Mouse (Mus musculus): ENCODE measurements around the gene Gm6871. TPM values are rescaled to one million over a fixed set of nuclear protein-coding genes. Genes with fewer than 3 reads are reported as not detected.
"Not testable (repeated sequence)": the region's sequence is repeated elsewhere in the genome, so short reads cannot be mapped to it uniquely, and the experiment has no call there.

The Gm6871 gene
- polyA plus RNA-seq, 2 experiments = not detected

DNA sequence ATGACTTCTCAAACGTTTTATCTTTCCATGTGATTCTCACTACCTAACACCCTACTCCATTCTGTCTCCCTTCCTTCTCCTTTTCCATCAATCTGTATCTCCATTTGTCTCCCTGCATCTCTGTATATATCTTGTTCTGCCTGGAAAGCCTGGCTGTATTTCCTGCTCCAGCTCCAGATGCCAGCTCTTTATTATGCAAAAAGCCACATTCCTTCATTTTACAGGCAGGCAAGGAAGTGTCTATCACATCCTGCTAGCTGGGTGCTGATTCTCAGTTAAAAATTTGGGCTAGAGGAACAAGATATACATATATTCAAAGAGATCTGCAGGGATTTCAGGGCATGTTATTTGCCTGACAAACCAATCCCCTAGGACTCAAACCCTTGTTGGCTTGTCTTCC is 61.3 kb downstream of the Gm6871 start:
- Histone ChIP-seq H3K4me1 (replicated peaks; ENCODE audit: control insufficient read depth in 2 of 2, insufficient read depth in 2 of 2, low read length in 1 of 2) (no peaks in the 10 kb centered on the region), H3K4me2 (ENCODE audit: low read depth) (no peak overlapping the region), H3K9me3 (ENCODE audit: control insufficient read depth, low read length) (no peaks in the 10 kb centered on the region), H3K27me3 (ENCODE audit: control insufficient read depth, insufficient read depth, low read length) (no peaks in the 10 kb centered on the region), H3K36me3 (replicated peaks; ENCODE audit: control insufficient read depth, insufficient read depth, low read depth) (no peaks in the 10 kb centered on the region), H3K4me3 (ENCODE audit: insufficient read depth in 1 of 2, low read depth in 2 of 2, low read length in 2 of 2) (no peak overlapping the region), H3K9ac (replicated peaks) (no peak overlapping the region), H3K27ac (no peak overlapping the region)
- ATAC-seq (ENCODE audit: insufficient read depth) = no peak
- WGBS (ENCODE audit: insufficient replicate concordance) = 13% methylated on average over 1 of the region's 1 CpGs
- DNase-seq (ENCODE audit: low read depth in 3 of 3, low spot score in 3 of 3) = no peak
- TF ChIP-seq CTCF (IDR thresholded peaks at IDR 0.05; ENCODE audit: low read depth) = no peak
- no peak for TF ChIP-seq EP300 (IDR thresholded peaks at IDR 0.05; ENCODE audit: low read depth)

DNA sequence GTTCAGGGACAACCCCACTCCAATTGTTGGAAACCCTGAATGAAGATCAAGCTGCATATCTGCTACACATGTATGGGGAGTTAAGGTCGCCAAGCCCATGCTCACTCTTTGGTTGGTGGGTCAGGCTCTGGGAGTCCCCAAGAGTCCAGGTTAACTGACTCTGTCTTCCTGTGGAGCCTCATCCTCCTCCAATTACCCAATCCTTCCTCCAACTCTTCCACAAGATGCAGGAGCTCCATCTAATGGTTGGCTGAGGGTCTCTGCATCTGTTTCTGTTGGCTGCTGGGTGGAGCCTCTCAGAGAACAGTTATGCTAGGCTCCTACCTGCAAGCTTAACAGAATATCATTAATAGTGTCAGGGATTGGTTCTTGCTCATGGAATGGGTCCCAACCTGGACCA is 71.1 kb downstream of the Gm6871 start:
- Histone ChIP-seq H3K36me3 (replicated peaks; ENCODE audit: control insufficient read depth, insufficient read depth, low read depth) (no peaks in the 10 kb centered on the region), H3K9me3 (ENCODE audit: control insufficient read depth, low read length) (no peaks in the 10 kb centered on the region), H3K9ac (replicated peaks) (no peak overlapping the region), H3K4me3 (ENCODE audit: insufficient read depth in 1 of 2, low read depth in 2 of 2, low read length in 2 of 2) (no peak overlapping the region), H3K4me2 (ENCODE audit: low read depth) (no peak overlapping the region), H3K27me3 (ENCODE audit: control insufficient read depth, insufficient read depth, low read length) (no peaks in the 10 kb centered on the region), H3K4me1 (replicated peaks; ENCODE audit: control insufficient read depth in 2 of 2, insufficient read depth in 2 of 2, low read length in 1 of 2) (peaks cover 0 to 2% of the 10 kb centered on the region in 2 experiments; a peak in 1 of 4 replicates), H3K27ac (no peak overlapping the region)
- ATAC-seq (ENCODE audit: insufficient read depth) (no peak), DNase-seq (ENCODE audit: low read depth in 3 of 3, low spot score in 3 of 3) (no peak)
- WGBS (ENCODE audit: insufficient replicate concordance) = 39% methylated on average over 1 of the region's 1 CpGs
- TF ChIP-seq EP300 (IDR thresholded peaks at IDR 0.05; ENCODE audit: low read depth) = no peak
- 0 out of 2 replicates have a peak, but pooled peaks have one; percentile 15 for TF ChIP-seq CTCF (IDR thresholded peaks at IDR 0.05; ENCODE audit: low read depth)

DNA sequence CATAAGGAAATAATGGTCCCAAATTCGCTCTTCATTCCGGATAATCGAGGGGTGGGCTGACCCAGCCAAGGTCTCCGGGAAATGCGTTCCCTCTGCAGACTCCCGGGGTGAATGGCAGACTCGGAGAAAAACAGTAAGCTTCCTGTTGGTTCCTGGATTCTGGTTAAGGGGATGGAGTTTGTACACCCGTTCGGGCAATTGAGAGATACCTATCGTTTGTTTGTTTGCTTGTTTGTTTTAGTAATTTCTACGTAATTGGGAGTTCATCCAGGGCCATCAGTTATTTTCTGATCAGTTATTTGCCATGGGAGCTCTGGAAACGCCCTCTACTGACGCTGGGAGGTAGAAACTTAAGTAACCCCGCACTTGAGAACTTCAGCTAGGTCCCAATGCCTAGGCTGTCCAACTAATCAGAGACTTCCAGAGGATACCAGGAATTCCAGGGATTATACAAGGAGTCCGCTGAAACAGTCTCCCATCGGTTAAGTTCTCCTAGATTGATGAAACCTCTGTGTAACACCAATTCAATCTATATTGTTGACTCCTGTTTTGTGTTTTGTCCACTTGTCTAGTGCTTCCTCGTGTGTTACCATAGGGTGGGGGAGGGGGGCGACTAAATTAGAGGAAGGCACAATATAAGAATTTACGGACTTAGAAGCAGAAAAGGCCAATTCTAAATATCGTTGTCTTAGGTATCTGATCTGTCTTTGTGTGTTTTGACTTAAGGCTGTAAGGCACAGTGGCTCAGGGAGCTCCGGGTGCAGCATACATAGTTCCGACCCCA is 73.1 kb downstream of the Gm6871 start:
- peak; percentile 27; the same call in 1 of the 2 replicates for ATAC-seq (ENCODE audit: insufficient read depth)

DNA sequence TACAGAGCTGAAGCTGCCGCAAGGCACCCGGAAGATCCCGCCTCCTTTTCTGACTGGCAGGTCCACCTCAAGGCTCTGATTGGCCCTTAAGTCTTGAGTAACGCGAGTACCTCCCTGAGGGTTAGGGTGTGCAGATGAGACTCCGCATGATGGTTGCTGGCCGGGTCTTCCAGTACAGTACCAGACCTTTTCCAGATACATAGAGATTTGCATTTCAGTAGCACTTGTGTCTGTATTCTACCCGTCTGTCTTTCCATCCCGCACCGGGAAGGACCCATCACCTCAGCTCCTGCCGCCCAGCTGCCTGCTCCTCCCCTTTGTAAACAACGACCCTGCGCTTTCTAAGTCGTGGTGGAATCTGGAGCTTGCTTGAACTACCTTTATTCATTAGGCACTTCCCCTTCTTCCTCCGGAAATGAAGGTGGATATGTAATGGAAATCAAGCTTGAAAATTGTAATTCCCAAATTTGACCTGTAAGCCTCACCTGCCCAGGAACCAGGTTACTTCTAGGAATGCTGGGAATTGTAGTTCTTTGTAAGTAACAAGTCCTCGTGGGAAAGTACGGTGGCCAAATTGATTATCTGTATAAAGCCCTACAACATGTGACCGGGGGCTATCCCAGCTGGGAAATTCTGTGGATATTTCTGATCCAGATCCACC is 73.9 kb downstream of the Gm6871 start, which contains the start of the genes Gm20449 and AW146154:
Gene Gm20449 (minus strand): TSS at position 29 of the 661 bp plus-strand sequence.
Gene AW146154 (minus strand): TSS at position 502 of the 661 bp plus-strand sequence.
- no peaks in the 10 kb centered on the region for H3K9me3 ChIP-seq (ENCODE audit: control insufficient read depth, low read length)
- WGBS (ENCODE audit: insufficient replicate concordance) = 0% methylated on average over 18 of the region's 18 CpGs
- H3K4me2 ChIP-seq (ENCODE audit: low read depth) = peak within 1 kb of the TSS; percentile 80
- H3K27ac ChIP-seq = no peak within 1 kb of the TSS
- H3K4me3 ChIP-seq (ENCODE audit: insufficient read depth in 1 of 2, low read depth in 2 of 2, low read length in 2 of 2) = peak within 1 kb of the TSS; percentile 59 to 97
- no peaks in the 10 kb centered on the region for H3K36me3 ChIP-seq (replicated peaks; ENCODE audit: control insufficient read depth, insufficient read depth, low read depth)
- H3K4me1 ChIP-seq (replicated peaks; ENCODE audit: control insufficient read depth in 2 of 2, insufficient read depth in 2 of 2, low read length in 1 of 2) = peaks cover 0 to 2% of the 10 kb centered on the region in 2 experiments; a peak in 1 of 4 replicates
- H3K9ac ChIP-seq (replicated peaks) = peak within 1 kb of the TSS; percentile 62
- TF ChIP-seq CTCF (IDR thresholded peaks at IDR 0.05; ENCODE audit: low read depth) (no peak), EP300 (IDR thresholded peaks at IDR 0.05; ENCODE audit: low read depth) (no peak)
- DNase-seq (ENCODE audit: low read depth in 3 of 3, low spot score in 3 of 3) (peak; percentile 74 to 85 (median 77)), ATAC-seq (ENCODE audit: insufficient read depth) (peak; percentile 99)
- no peaks in the 10 kb centered on the region for H3K27me3 ChIP-seq (ENCODE audit: control insufficient read depth, insufficient read depth, low read length)

More for the DNA sequence above, 73.1 kb downstream of the Gm6871 start:
- peak; percentile 27 to 49 (median 35) for DNase-seq (ENCODE audit: low read depth in 3 of 3, low spot score in 3 of 3)
- Histone ChIP-seq H3K27ac (no peak overlapping the region), H3K4me2 (ENCODE audit: low read depth) (peak overlapping the region; percentile 80), H3K36me3 (replicated peaks; ENCODE audit: control insufficient read depth, insufficient read depth, low read depth) (no peaks in the 10 kb centered on the region), H3K4me3 (ENCODE audit: insufficient read depth in 1 of 2, low read depth in 2 of 2, low read length in 2 of 2) (peak overlapping the region; percentile 59 to 97), H3K4me1 (replicated peaks; ENCODE audit: control insufficient read depth in 2 of 2, insufficient read depth in 2 of 2, low read length in 1 of 2) (peaks cover 0 to 2% of the 10 kb centered on the region in 2 experiments; a peak in 1 of 4 replicates), H3K9me3 (ENCODE audit: control insufficient read depth, low read length) (no peaks in the 10 kb centered on the region), H3K9ac (replicated peaks) (peak overlapping the region; percentile 15), H3K27me3 (ENCODE audit: control insufficient read depth, insufficient read depth, low read length) (no peaks in the 10 kb centered on the region)
- TF ChIP-seq EP300 (IDR thresholded peaks at IDR 0.05; ENCODE audit: low read depth) = no peak
- TF ChIP-seq CTCF (IDR thresholded peaks at IDR 0.05; ENCODE audit: low read depth) = peak; percentile 36
- WGBS (ENCODE audit: insufficient replicate concordance) = 11% methylated on average over 22 of the region's 22 CpGs

DNA sequence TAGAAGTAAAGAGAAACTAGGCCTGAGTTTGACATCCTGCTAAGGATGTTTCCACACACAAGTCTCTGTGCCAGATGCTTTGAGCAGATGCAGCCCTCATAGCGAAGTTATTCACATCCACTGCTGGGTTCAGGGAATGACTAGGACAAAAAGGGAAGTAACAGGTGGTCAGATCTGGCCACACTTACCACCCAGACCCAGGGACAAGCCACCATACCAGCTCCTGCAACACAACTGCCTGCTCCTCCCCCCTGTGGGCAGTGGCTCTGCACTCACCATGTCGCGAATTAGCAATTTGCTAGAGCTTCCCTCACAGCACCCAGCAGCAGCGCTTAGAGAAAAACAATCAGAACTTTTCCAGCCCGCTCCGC is 74.5 kb downstream of the Gm6871 start:
- not testable (repeated sequence) for H3K4me1 ChIP-seq (replicated peaks; ENCODE audit: control insufficient read depth in 2 of 2, insufficient read depth in 2 of 2, low read length in 1 of 2); H3K9me3 ChIP-seq (ENCODE audit: control insufficient read depth, low read length); H3K27ac ChIP-seq; H3K27me3 ChIP-seq (ENCODE audit: control insufficient read depth, insufficient read depth, low read length); DNase-seq (ENCODE audit: low read depth in 3 of 3, low spot score in 3 of 3); H3K36me3 ChIP-seq (replicated peaks; ENCODE audit: control insufficient read depth, insufficient read depth, low read depth)
- Histone ChIP-seq H3K9ac (replicated peaks) (peak overlapping the region; percentile 62), H3K4me3 (ENCODE audit: insufficient read depth in 1 of 2, low read depth in 2 of 2, low read length in 2 of 2) (peak overlapping the region; percentile 59 to 97), H3K4me2 (ENCODE audit: low read depth) (peak overlapping the region; percentile 80)
- 1% methylated on average over 6 of the region's 6 CpGs for WGBS (ENCODE audit: insufficient replicate concordance)
- ATAC-seq (ENCODE audit: insufficient read depth) = peak; percentile 51

DNA sequence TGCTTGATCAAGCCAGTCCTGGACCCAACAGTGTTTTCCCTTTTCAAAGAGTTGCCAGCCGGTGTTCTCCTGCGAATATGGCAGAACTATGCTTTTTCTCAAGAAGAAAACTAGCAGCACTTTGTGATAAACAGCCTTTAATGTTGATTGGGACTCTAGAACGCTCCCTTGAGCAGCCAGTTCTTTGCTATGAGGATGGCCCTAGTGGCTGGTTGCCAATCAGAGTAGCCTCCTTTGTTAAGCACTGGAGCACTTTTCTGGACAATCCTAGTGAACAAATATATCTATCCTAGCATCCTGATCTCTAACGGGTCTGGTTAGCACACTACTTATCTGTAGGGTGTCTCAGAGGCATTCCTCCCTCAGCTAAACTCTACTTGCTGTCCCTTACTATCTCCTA is 75.0 kb downstream of the Gm6871 start:
- peak overlapping the region; percentile 62 for H3K9ac ChIP-seq (replicated peaks)
- ATAC-seq (ENCODE audit: insufficient read depth); H3K27ac ChIP-seq; H3K9me3 ChIP-seq (ENCODE audit: control insufficient read depth, low read length); DNase-seq (ENCODE audit: low read depth in 3 of 3, low spot score in 3 of 3); H3K27me3 ChIP-seq (ENCODE audit: control insufficient read depth, insufficient read depth, low read length); H3K4me1 ChIP-seq (replicated peaks; ENCODE audit: control insufficient read depth in 2 of 2, insufficient read depth in 2 of 2, low read length in 1 of 2); H3K36me3 ChIP-seq (replicated peaks; ENCODE audit: control insufficient read depth, insufficient read depth, low read depth): not testable (repeated sequence)
- 53% methylated on average over 2 of the region's 4 CpGs for WGBS (ENCODE audit: insufficient replicate concordance)
- peak overlapping the region; percentile 80 for H3K4me2 ChIP-seq (ENCODE audit: low read depth)
- H3K4me3 ChIP-seq (ENCODE audit: insufficient read depth in 1 of 2, low read depth in 2 of 2, low read length in 2 of 2) = peak overlapping the region; percentile 59 to 97; a peak in 3 of 4 replicates

Data from liver, embryonic 14.5 days (tissue).